Mouse (Mus musculus) gastrocnemius, adult 8-10 months (tissue): ENCODE measurements around the gene Coa7. TPM values are rescaled to one million over a fixed set of nuclear protein-coding genes. Genes with fewer than 3 reads are reported as not detected.

Experiments used
- DNase-seq, 2 experiments: peaks; one replicate each; pipeline ENCODE4 v3.0.0; 2022; ENCODE audit warnings: low spot score in 2 of 2
- total RNA-seq, 4 experiments: library from RNA; stranded (reverse); gene quantifications; 2 replicates each; pipeline ENCODE4 v1.2.4; 2022

Gene Coa7
- total RNA-seq, result 10 to 100 TPM; 26.4 to 40.8 (median 33.7) TPM

DNA sequence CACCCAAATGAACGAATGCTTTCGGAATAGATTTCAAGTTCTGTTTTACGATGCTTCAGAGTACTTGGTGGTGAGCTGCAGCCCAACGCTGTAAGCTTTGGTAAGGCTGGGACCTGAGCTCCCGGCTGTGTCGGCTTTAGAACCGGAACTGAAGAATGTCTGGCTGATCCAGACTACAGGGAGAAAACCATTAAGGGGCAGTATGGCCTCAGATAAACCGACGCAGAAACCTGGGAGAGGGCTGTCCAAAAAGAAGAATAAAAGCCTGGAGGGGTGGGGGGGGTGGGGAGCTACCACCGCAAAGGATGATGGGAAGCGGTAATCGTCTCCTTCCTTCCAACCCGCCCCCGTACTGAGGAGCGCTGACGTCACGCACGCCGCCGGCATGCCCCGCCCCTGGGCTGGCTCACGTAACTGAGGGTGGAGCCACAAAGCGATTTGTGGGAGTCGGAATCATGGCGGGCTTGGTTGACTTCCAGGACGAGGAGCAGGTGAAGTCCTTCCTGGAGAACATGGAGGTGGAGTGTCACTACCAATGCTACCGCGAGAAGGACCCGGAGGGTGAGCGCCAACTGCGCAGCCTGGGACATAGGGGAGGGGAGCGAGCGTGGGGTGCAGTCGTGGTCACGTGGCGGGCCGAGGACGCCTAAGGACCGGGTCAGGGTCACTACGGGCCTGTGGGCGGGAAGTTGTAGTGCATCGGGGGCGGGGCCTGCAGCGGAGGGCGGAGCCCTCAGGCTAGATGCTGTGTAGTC, at the start of gene Coa7:
Coa7 (plus strand) TSS at position 411 of the 755 bp plus-strand sequence.
- peak; percentile 94 to 95 for DNase-seq

DNA sequence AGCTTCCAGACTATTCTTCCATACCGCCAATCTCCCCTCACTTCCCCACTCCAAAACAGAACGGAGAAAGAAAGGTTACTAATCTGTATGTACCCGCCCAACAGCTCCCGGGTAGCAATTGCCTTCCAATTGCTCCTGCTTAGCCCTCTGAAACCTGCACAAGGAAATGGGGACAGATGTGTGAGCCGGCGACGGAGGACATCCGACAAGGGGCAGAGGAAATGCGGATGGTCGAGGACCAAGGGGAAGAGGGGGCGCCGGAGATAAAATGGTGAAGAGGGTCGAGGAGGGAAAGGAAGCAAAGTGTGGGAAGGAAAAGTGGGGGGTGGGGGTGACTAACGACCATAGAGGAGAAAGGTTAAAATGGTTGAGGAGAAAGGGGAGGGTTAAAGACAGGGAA, 27.7 kb upstream of the Coa7 start:
- DNase-seq, result no peak

DNA sequence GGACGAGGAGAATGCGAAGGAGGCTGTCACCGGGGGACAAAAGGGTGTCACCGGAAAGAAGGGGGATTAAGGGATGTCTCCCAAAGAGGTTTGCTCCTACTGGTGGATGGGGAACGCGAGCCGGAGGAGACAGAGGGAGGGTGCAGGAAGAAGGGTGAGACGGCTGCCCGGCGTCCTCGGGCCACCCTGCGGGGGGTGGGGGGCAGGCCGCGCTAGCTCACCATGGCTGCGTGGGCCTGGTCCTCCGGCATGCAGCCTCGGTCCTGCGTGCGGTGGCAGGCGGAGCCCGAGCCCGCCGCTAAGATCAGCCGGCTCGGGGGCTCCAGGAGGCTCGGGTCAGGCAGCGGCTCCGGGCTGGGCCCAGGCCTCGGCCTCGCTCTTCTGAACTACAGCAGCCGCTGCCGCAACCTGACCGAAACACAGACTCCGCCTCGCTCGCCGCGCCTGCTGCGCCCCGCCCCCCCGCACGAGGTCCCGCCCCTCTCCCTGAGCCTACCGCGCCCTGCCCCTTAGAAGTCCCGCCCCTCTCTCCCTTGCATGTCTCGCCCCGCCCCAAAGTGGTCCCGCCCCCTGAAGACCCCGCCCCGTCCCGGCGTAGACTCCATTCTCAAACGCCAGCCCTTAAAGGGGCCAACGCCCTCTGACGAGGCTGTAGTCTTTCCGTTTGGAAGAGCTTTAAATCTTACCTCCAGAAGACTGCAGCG, 27.1 kb upstream of the Coa7 start, which contains the start of gene Zyg11b:
Zyg11b (minus strand) TSS at position 427 of the 704 bp plus-strand sequence.
- DNase-seq, result peak; percentile 71 to 83

- no peak for DNase-seq
These were observed 25.5 kb upstream of the Coa7 start for GRCm38 (mm10) chr4:108302296-108302890.

- no peak for DNase-seq
These were observed 17.2 kb upstream of the Coa7 start for GRCm38 (mm10) chr4:108310706-108311105.

- DNase-seq, result no peak
These were observed 13.9 kb upstream of the Coa7 start for GRCm38 (mm10) chr4:108314041-108314440.

DNA sequence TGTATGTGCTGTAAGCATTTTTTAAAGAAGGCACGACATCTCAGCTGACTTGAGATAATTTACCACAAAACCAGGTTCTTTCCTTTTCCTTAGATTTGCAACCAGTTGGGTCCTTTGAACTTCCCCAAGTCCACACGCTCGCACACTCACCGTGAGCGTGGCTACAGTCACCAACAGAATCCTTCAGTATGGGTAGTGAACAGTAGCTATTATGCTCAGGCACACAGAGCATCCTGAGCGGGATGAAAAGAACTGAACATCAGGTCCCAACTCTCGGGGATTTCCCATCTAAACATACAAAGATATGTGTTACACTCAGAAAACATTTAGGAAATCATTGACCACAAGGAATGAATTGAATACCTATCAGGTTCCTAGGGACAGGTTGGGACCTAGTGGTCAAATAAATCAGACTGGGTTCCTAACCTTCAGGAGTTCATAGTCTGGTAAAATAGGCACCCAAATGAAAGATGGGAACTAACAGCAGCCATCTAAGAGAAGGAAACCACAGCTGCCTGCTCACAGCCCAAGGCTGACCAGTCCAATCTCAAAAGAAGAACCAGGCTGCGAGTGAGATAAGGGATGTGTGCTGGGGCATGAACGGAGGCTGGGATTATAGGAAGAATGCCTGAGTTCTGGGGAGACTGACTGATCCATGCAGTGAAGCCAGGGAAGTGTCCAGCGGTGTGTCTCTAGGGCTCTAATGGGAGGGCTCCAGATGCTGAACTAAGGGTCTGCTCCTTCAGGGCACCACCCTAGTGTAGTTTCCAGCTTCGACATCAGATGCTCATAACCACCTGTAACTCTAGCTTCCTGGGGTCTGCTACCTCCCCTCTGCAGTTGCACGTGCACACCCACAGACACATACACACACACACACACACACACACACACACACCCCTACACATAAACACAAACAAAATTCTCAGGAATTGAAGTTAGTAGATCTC, 10.0 kb upstream of the Coa7 start:
- no peak for DNase-seq

GRCm38 (mm10) chr4:108318649-108319615, 9.0 kb upstream of the Coa7 start:
- no peak for DNase-seq

DNA sequence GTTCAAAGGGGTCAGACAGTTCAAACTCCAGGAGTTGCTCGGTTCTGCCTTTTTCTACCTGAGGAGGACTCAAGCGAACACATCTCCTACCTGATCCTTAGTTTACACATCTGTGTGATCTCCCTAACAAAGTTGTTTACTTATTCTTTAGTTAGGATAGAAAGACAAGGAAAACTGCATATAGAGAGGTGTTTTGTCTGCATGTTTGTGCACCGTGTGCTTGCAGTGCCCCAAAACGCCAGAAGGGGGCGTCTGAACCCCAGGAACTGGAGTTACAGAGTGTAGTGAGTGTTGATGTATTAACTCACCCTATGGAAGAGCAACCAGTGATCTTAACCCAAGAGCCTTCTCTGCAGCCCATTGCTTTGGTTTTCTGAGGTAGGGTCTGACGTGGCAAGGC, 8.2 kb upstream of the Coa7 start:
- DNase-seq, result no peak

- no peak for DNase-seq
These were observed 7.1 kb upstream of the Coa7 start for GRCm38 (mm10) chr4:108320627-108321380.

- DNase-seq, result no peak
These were observed 4.4 kb upstream of the Coa7 start for GRCm38 (mm10) chr4:108323588-108323987.

DNA sequence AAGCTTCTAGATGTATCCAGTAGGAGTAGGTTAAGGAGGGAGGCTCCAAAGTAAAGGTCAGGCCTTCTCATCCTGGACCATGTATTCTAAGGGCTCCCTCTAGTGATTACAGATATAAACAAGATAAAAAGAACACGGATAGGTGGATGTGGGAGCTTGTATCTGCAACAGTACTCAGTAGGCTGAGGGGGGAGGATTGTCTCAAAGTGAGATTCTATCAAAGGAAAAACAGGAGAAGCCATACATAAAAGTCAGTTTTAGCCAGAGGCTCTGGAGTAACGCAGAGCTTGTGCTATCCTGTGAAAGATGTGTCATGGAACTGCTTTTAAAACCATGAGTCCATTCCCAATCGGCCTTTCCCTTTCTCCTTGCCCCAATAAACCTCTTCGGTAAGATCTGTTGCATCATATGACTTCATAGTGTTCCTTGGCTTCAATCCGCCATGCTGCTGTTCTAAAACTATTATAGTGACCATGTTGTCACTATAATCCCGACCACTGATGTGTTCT, 815 bp upstream of the Coa7 start:
- no peak for DNase-seq

DNA sequence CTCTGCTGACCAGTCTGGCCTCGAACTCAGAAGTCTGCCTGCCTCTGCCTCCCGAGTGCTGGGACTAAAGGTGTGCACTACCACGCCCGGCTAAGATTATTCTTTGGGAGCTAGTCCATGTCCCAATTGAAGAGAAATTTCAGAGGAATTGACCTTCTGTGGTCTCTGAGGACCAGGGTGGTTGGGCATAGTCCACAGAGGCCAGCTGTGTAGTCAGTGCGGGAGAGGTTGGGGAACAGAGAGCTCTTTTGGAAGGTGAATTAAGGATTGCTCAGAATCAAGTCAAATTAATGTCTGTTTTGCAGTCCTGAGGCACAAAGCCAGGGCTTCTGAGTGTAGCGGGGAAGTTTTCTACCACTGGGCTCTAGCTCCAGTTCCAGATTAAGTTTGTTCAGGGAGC, 1.9 kb downstream of the Coa7 start:
- no peak for DNase-seq

- DNase-seq, result no peak
These were observed 4.1 kb downstream of the Coa7 start for GRCm38 (mm10) chr4:108332041-108332440.

GRCm38 (mm10) chr4:108335413-108335812, 7.5 kb downstream of the Coa7 start:
- DNase-seq, result no peak

GRCm38 (mm10) chr4:108336765-108337164, 8.8 kb downstream of the Coa7 start:
- DNase-seq, result no peak

GRCm38 (mm10) chr4:108337817-108338216, 9.9 kb downstream of the Coa7 start:
- no peak for DNase-seq

DNA sequence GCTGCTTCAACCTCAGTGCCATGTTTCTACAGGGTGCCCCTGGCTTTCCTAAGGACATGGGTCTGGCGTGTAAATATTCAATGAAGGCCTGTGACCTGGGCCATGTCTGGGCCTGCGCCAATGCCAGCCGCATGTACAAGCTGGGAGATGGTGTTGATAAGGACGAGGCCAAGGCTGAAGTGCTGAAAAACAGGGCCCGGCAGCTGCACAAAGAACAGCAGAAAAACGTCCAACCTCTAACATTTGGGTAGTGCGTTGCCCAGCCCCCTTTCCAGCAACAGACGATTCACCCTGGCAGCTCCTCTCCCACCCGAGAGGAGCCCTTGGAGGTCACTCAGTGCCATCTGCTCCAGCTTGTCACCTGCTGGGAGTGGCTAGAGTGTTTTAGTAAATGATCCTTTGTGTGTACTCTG, 10.4 kb downstream of the Coa7 start:
- no peak for DNase-seq

DNA sequence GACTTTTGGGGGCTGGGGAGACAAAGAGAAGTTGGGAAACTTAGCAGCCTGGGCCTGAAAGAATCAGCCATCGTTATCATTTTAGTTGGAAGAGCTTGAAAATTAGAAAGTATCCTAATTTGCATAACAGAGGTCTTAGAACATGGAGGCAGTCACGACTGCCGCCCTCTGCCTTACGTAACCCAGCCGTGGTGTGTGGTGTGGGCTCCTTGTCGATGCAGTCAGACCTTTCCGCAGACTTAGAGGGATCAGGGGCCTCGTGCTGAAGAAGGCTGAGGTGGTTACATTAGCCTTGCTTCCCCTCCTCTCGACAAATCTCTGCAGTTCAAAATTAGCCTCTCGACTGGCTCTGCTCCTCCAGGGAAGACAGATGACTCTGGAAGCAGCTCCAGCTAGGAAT, 10.9 kb downstream of the Coa7 start:
- DNase-seq, result no peak
